Mouse (Mus musculus): ENCODE data around the gene Fam90a1b. TPM values are rescaled to one million over a fixed set of nuclear protein-coding genes. Genes with fewer than 3 reads are reported as not detected.
A peak's percentile ranks its signal among the peaks of the same experiment; 100 is the strongest.
"Not testable (repeated sequence)": the region's sequence is repeated elsewhere in the genome, so short reads cannot be mapped to it uniquely, and the experiment has no call there.

The Fam90a1b gene
- 0.11 and 0.13 TPM in 2 replicates for polyA plus RNA-seq (2014; fragmentation: Nextera tagmentation; extraction: Ambion mirVana)

DNA sequence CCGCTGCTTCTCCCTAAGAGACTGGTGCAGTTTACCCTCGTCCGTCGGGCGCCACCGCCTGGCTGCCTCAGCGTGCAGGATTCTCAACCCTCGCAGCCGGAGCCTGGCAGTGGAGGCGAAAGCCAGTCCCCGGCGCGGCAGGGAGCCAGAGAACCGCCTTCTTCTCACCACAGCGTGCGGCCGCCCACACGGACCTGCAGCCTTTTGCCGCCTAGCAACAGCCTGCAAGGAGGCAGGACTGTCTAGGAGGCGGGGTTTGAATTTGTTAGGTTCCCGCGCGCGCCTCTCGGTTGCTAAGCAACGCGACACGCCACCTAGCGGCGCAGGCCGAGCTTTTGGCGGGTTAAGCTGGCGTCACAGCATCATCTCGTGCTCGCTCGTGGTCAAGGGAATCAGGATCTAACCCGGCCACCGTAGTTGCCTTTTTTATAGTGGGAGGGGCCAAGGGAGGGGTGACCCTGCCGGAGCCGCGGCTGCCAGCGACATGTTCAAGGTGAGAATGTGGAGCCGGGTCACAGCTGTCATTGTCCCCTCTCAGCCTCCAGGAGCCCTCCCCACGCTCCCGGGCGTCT lies at the start of gene Fam90a1b, which contains the start of gene Apoo:
Gene Fam90a1b, minus strand, starts transcription at position 108 of the 572 bp plus-strand sequence.
Gene Apoo, plus strand, starts transcription at position 448 of the 572 bp plus-strand sequence.
- ATAC-seq (peak; percentile 98), DNase-seq (ENCODE audit: low spot score) (peak; percentile 97)
- H3K4me2 ChIP-seq (ENCODE audit: low read length) = peak within 1 kb of the TSS; percentile 48
- 22% methylated on average over 46 of the region's 46 CpGs for WGBS
- peak within 1 kb of the TSS; percentile 61 for H3K9ac ChIP-seq (ENCODE audit: low read length)
- no peaks in the 10 kb centered on the region for H3K4me1 ChIP-seq (ENCODE audit: control insufficient read depth, insufficient read depth, low read length)
- H3K9me3 ChIP-seq (replicated peaks; ENCODE audit: control insufficient read depth, low read length) = no peaks in the 10 kb centered on the region
- no peaks in the 10 kb centered on the region for H3K36me3 ChIP-seq (ENCODE audit: control insufficient read depth, insufficient read depth, low read length)
- H3K27ac ChIP-seq (ENCODE audit: low read depth, low read length) = peak within 1 kb of the TSS; percentile 33; the same call in 1 of the 2 replicates
- H3K27me3 ChIP-seq (replicated peaks; ENCODE audit: control insufficient read depth, insufficient read depth, low read length) = peaks cover 29% of the 10 kb centered on the region
- peak within 1 kb of the TSS; percentile 48 for H3K4me3 ChIP-seq (ENCODE audit: low read depth, low read length)

- DNase-seq (ENCODE audit: low spot score) (no peak), ATAC-seq (no peak)
- Histone ChIP-seq H3K27me3 (replicated peaks; ENCODE audit: control insufficient read depth, insufficient read depth, low read length) (0 out of 2 replicates have a peak, but pooled peaks cover 7% of the 10 kb centered on the region), H3K4me1 (ENCODE audit: control insufficient read depth, insufficient read depth, low read length) (no peaks in the 10 kb centered on the region), H3K27ac (ENCODE audit: low read depth, low read length) (no peak overlapping the region), H3K9ac (ENCODE audit: low read length) (no peak overlapping the region), H3K4me3 (ENCODE audit: low read depth, low read length) (no peak overlapping the region), H3K9me3 (replicated peaks; ENCODE audit: control insufficient read depth, low read length) (no peaks in the 10 kb centered on the region), H3K4me2 (ENCODE audit: low read length) (no peak overlapping the region), H3K36me3 (ENCODE audit: control insufficient read depth, insufficient read depth, low read length) (no peaks in the 10 kb centered on the region)
- WGBS = 61% methylated on average over 3 of the region's 3 CpGs
Measured at GRCm38 (mm10) chrX:94408975-94409374, 42.4 kb upstream of the Fam90a1b start.

GRCm38 (mm10) chrX:94378734-94379133 lies 12.2 kb upstream of the Fam90a1b start:
- ATAC-seq = no peak
- Histone ChIP-seq H3K4me3 (ENCODE audit: low read depth, low read length) (no peak overlapping the region), H3K4me2 (ENCODE audit: low read length) (no peak overlapping the region), H3K27me3 (replicated peaks; ENCODE audit: control insufficient read depth, insufficient read depth, low read length) (no peaks in the 10 kb centered on the region), H3K36me3 (ENCODE audit: control insufficient read depth, insufficient read depth, low read length) (peaks cover 15% of the 10 kb centered on the region), H3K4me1 (ENCODE audit: control insufficient read depth, insufficient read depth, low read length) (no peaks in the 10 kb centered on the region), H3K27ac (ENCODE audit: low read depth, low read length) (no peak overlapping the region), H3K9me3 (replicated peaks; ENCODE audit: control insufficient read depth, low read length) (no peaks in the 10 kb centered on the region), H3K9ac (ENCODE audit: low read length) (no peak overlapping the region)
- no peak for DNase-seq (ENCODE audit: low spot score)
- WGBS = 67% methylated on average over 5 of the region's 5 CpGs

- DNase-seq (ENCODE audit: low spot score) (no peak), ATAC-seq (peak; percentile 37)
- Histone ChIP-seq H3K27ac (ENCODE audit: low read depth, low read length) (peak overlapping the region; percentile 33; the same call in 1 of the 2 replicates), H3K9ac (ENCODE audit: low read length) (peak overlapping the region; percentile 61), H3K27me3 (replicated peaks; ENCODE audit: control insufficient read depth, insufficient read depth, low read length) (peaks cover 29% of the 10 kb centered on the region), H3K36me3 (ENCODE audit: control insufficient read depth, insufficient read depth, low read length) (no peaks in the 10 kb centered on the region), H3K9me3 (replicated peaks; ENCODE audit: control insufficient read depth, low read length) (no peaks in the 10 kb centered on the region), H3K4me2 (ENCODE audit: low read length) (peak overlapping the region; percentile 48), H3K4me3 (ENCODE audit: low read depth, low read length) (peak overlapping the region; percentile 48), H3K4me1 (ENCODE audit: control insufficient read depth, insufficient read depth, low read length) (no peaks in the 10 kb centered on the region)
- 37% methylated on average over 17 of the region's 17 CpGs for WGBS
Measured at GRCm38 (mm10) chrX:94367248-94367647, 671 bp upstream of the Fam90a1b start.

GRCm38 (mm10) chrX:94366029-94366428 lies 548 bp downstream of the Fam90a1b start:
- Histone ChIP-seq H3K4me2 (ENCODE audit: low read length) (peak overlapping the region; percentile 48), H3K4me1 (ENCODE audit: control insufficient read depth, insufficient read depth, low read length) (no peaks in the 10 kb centered on the region), H3K9ac (ENCODE audit: low read length) (no peak overlapping the region), H3K4me3 (ENCODE audit: low read depth, low read length) (peak overlapping the region; percentile 48), H3K9me3 (replicated peaks; ENCODE audit: control insufficient read depth, low read length) (no peaks in the 10 kb centered on the region), H3K27ac (ENCODE audit: low read depth, low read length) (no peak overlapping the region), H3K36me3 (ENCODE audit: control insufficient read depth, insufficient read depth, low read length) (no peaks in the 10 kb centered on the region), H3K27me3 (replicated peaks; ENCODE audit: control insufficient read depth, insufficient read depth, low read length) (peaks cover 29% of the 10 kb centered on the region)
- ATAC-seq (no peak), DNase-seq (ENCODE audit: low spot score) (peak; percentile 10)
- 30% methylated on average over 16 of the region's 16 CpGs for WGBS

- no peak overlapping the region for H3K4me3 ChIP-seq (ENCODE audit: low read depth, low read length)
- H3K27ac ChIP-seq (ENCODE audit: low read depth, low read length) = no peak overlapping the region
- H3K36me3 ChIP-seq (ENCODE audit: control insufficient read depth, insufficient read depth, low read length) = no peaks in the 10 kb centered on the region
- H3K9ac ChIP-seq (ENCODE audit: low read length) = no peak overlapping the region
- 34% methylated on average over 14 of the region's 14 CpGs for WGBS
- no peaks in the 10 kb centered on the region for H3K4me1 ChIP-seq (ENCODE audit: control insufficient read depth, insufficient read depth, low read length)
- peak overlapping the region; percentile 48; the same call in 1 of the 2 replicates for H3K4me2 ChIP-seq (ENCODE audit: low read length)
- ATAC-seq (no peak), DNase-seq (ENCODE audit: low spot score) (peak; percentile 0)
- H3K27me3 ChIP-seq (replicated peaks; ENCODE audit: control insufficient read depth, insufficient read depth, low read length) = peaks cover 29% of the 10 kb centered on the region
- H3K9me3 ChIP-seq (replicated peaks; ENCODE audit: control insufficient read depth, low read length) = no peaks in the 10 kb centered on the region
Measured at GRCm38 (mm10) chrX:94365381-94365925, 1.1 kb downstream of the Fam90a1b start.

- not testable (repeated sequence) for H3K4me2 ChIP-seq (ENCODE audit: low read length); H3K9me3 ChIP-seq (replicated peaks; ENCODE audit: control insufficient read depth, low read length); H3K4me3 ChIP-seq (ENCODE audit: low read depth, low read length); DNase-seq (ENCODE audit: low spot score); H3K4me1 ChIP-seq (ENCODE audit: control insufficient read depth, insufficient read depth, low read length); H3K27me3 ChIP-seq (replicated peaks; ENCODE audit: control insufficient read depth, insufficient read depth, low read length); H3K36me3 ChIP-seq (ENCODE audit: control insufficient read depth, insufficient read depth, low read length); H3K27ac ChIP-seq (ENCODE audit: low read depth, low read length); ATAC-seq; H3K9ac ChIP-seq (ENCODE audit: low read length)
- 93% methylated on average over 4 of the region's 4 CpGs for WGBS
Measured at GRCm38 (mm10) chrX:94343638-94344037, 22.9 kb downstream of the Fam90a1b start.

DNA sequence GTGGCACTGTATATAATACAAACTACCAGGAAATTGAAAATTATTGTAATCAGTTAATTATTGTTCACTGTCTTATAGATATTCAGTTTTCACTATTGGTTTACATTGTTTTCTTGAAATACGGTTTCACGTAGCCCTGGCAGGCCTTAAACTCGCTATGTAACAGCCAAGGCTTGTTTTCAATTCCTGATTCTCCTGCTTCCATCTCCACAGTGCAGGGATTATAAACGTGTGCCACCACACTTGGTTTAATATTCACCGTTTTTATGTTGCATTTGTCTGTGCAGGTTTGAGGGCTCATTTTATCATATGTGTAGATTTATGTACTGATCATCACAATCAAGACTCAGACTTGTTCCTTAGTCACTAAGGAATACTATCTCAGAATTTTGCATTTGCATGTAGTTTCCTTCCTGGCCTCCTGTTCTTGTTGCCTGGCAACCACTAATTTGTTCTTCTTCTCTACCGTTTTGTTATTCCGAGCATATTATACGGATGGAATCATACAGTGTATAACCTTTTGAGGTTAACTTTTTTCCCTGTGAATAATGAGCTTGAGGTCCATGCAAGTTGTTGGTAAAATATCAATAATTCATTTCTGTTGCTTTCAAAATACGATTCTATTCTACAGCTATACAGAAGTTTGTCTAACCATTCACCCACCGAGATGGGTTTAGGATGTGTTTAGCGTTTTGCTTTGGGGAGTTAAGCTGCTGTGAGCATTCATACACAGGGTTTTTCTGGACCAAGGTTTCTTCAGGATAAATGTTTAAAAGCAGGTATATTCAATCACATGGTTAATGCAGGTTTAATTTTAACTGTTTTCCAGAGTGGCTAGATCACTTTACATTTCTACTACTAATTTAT lies 45.3 kb downstream of the Fam90a1b start:
- Histone ChIP-seq H3K27me3 (replicated peaks; ENCODE audit: control insufficient read depth, insufficient read depth, low read length) (no peaks in the 10 kb centered on the region), H3K9me3 (replicated peaks; ENCODE audit: control insufficient read depth, low read length) (no peaks in the 10 kb centered on the region), H3K9ac (ENCODE audit: low read length) (no peak overlapping the region), H3K36me3 (ENCODE audit: control insufficient read depth, insufficient read depth, low read length) (no peaks in the 10 kb centered on the region), H3K27ac (ENCODE audit: low read depth, low read length) (no peak overlapping the region), H3K4me1 (ENCODE audit: control insufficient read depth, insufficient read depth, low read length) (no peaks in the 10 kb centered on the region), H3K4me3 (ENCODE audit: low read depth, low read length) (no peak overlapping the region), H3K4me2 (ENCODE audit: low read length) (no peak overlapping the region)
- DNase-seq (ENCODE audit: low spot score) (peak; percentile 54), ATAC-seq (peak; percentile 40; the same call in 1 of the 2 replicates)
- 61% methylated on average over 11 of the region's 11 CpGs for WGBS
